Mouse (Mus musculus) midbrain, embryonic 10.5 days (tissue): ENCODE measurements at regions not wholly inside any gene's neighbourhood (a gene's known extent, or its start where the extent isn't known, plus 50 kb on each side); places are given as distances from the start of the nearest gene placed in this dataset.

ENCODE experiments used
- DNase-seq: peaks from one replicate; pipeline ENCODE4 v3.0.0-alpha.2; 2017; ENCODE audit warnings: low spot score
- H3K27ac ChIP-seq: fragments of 300-500 bp; sonication (generic); replicated peaks from 2 replicates; pipeline ENCODE4 v1.5.1; 2016; ENCODE audit warnings: mild to moderate bottlenecking
- H3K27me3 ChIP-seq: fragments of 300-500 bp; sonication (generic); 2 replicates; pipeline ENCODE4 v1.6.1; 2016; ENCODE audit warnings: low read depth, mild to moderate bottlenecking; ENCODE audit not compliant: poor library complexity, severe bottlenecking
- H3K36me3 ChIP-seq: fragments of 300-500 bp; sonication (generic); 2 replicates; pipeline ENCODE4 v1.6.1; 2016; ENCODE audit warnings: mild to moderate bottlenecking, moderate library complexity
- H3K4me1 ChIP-seq: fragments of 300-500 bp; sonication (generic); 2 replicates; pipeline ENCODE4 v1.6.1; 2016
- H3K4me3 ChIP-seq: fragments of 300-500 bp; sonication (generic); 2 replicates; pipeline ENCODE4 v1.5.1; 2016; ENCODE audit warnings: mild to moderate bottlenecking, moderate library complexity
- H3K9me3 ChIP-seq: fragments of 300-500 bp; sonication (generic); replicated peaks from 2 replicates; pipeline ENCODE4 v1.6.1; 2016; ENCODE audit warnings: mild to moderate bottlenecking
- WGBS: fragments of 180-500 bp; shearing (Covaris S2); methylation state at CpG from one replicate; pipeline ENCODE4 v1.1.7; 2016; 5-methylcytosine and 5-hydroxymethylcytosine counted together

- H3K4me1 ChIP-seq = no peaks in the 10 kb centered on the region
- no peak overlapping the region for H3K4me3 ChIP-seq
- H3K27ac ChIP-seq = no peak overlapping the region
- H3K27me3 ChIP-seq = no peaks in the 10 kb centered on the region
- no peaks in the 10 kb centered on the region for H3K9me3 ChIP-seq
- 83% methylated on average over 3 of the region's 3 CpGs for WGBS
- DNase-seq = no peak
- no peaks in the 10 kb centered on the region for H3K36me3 ChIP-seq
These were observed 230.8 kb downstream of the Ahr start for GRCm38 (mm10) chr12:35303764-35304717.

GRCm38 (mm10) chr12:35303188-35303587, 231.7 kb downstream of the Ahr start:
- no peak for DNase-seq
- Histone ChIP-seq H3K36me3 (no peaks in the 10 kb centered on the region), H3K4me1 (no peaks in the 10 kb centered on the region), H3K27me3 (no peaks in the 10 kb centered on the region), H3K9me3 (no peaks in the 10 kb centered on the region), H3K4me3 (no peak overlapping the region), H3K27ac (no peak overlapping the region)
- 84% methylated on average over 2 of the region's 2 CpGs for WGBS

GRCm38 (mm10) chr12:35294668-35295067, 240.2 kb downstream of the Ahr start:
- no peaks in the 10 kb centered on the region for H3K36me3 ChIP-seq
- H3K27me3 ChIP-seq = no peaks in the 10 kb centered on the region
- H3K27ac ChIP-seq = no peak overlapping the region
- H3K4me3 ChIP-seq = no peak overlapping the region
- no peaks in the 10 kb centered on the region for H3K9me3 ChIP-seq
- no peaks in the 10 kb centered on the region for H3K4me1 ChIP-seq
- 92% methylated on average over 1 of the region's 1 CpGs for WGBS
- no peak for DNase-seq

GRCm38 (mm10) chr12:35293566-35293965, 241.3 kb downstream of the Ahr start:
- no peak for DNase-seq
- no peaks in the 10 kb centered on the region for H3K27me3 ChIP-seq
- no peaks in the 10 kb centered on the region for H3K36me3 ChIP-seq
- H3K4me3 ChIP-seq = no peak overlapping the region
- WGBS = 86% methylated on average over 2 of the region's 2 CpGs
- no peaks in the 10 kb centered on the region for H3K9me3 ChIP-seq
- H3K4me1 ChIP-seq = no peaks in the 10 kb centered on the region
- no peak overlapping the region for H3K27ac ChIP-seq

GRCm38 (mm10) chr12:35291941-35292341, 242.9 kb downstream of the Ahr start:
- no peaks in the 10 kb centered on the region for H3K27me3 ChIP-seq
- H3K4me3 ChIP-seq = no peak overlapping the region
- H3K9me3 ChIP-seq = no peaks in the 10 kb centered on the region
- no peaks in the 10 kb centered on the region for H3K36me3 ChIP-seq
- no peaks in the 10 kb centered on the region for H3K4me1 ChIP-seq
- no peak for DNase-seq
- H3K27ac ChIP-seq = no peak overlapping the region
- 94% methylated on average over 6 of the region's 6 CpGs for WGBS

GRCm38 (mm10) chr12:35287974-35288373, 241.0 kb downstream of the Snx13 start:
- H3K27me3 ChIP-seq = no peaks in the 10 kb centered on the region
- no peak overlapping the region for H3K27ac ChIP-seq
- DNase-seq = no peak
- H3K36me3 ChIP-seq = no peaks in the 10 kb centered on the region
- H3K9me3 ChIP-seq = no peaks in the 10 kb centered on the region
- no peak overlapping the region for H3K4me3 ChIP-seq
- 83% methylated on average over 2 of the region's 2 CpGs for WGBS
- no peaks in the 10 kb centered on the region for H3K4me1 ChIP-seq

GRCm38 (mm10) chr12:35287570-35287969, 240.6 kb downstream of the Snx13 start:
- WGBS = 79% methylated on average over 3 of the region's 3 CpGs
- DNase-seq = no peak

GRCm38 (mm10) chr12:35286974-35287553, 240.1 kb downstream of the Snx13 start:
- no peaks in the 10 kb centered on the region for H3K9me3 ChIP-seq
- no peak for DNase-seq
- no peaks in the 10 kb centered on the region for H3K27me3 ChIP-seq
- no peaks in the 10 kb centered on the region for H3K36me3 ChIP-seq
- no peak overlapping the region for H3K27ac ChIP-seq
- 79% methylated on average over 3 of the region's 3 CpGs for WGBS
- no peak overlapping the region for H3K4me3 ChIP-seq
- H3K4me1 ChIP-seq = no peaks in the 10 kb centered on the region

More at GRCm38 (mm10) chr12:35287570-35287969, 240.6 kb downstream of the Snx13 start:
- Histone ChIP-seq H3K4me1 (no peaks in the 10 kb centered on the region), H3K27ac (no peak overlapping the region), H3K27me3 (no peaks in the 10 kb centered on the region), H3K36me3 (no peaks in the 10 kb centered on the region), H3K9me3 (no peaks in the 10 kb centered on the region), H3K4me3 (no peak overlapping the region)

- Histone ChIP-seq H3K27me3 (no peaks in the 10 kb centered on the region), H3K4me3 (no peak overlapping the region), H3K27ac (no peak overlapping the region), H3K36me3 (no peaks in the 10 kb centered on the region), H3K4me1 (no peaks in the 10 kb centered on the region), H3K9me3 (no peaks in the 10 kb centered on the region)
- 88% methylated on average over 2 of the region's 2 CpGs for WGBS
- DNase-seq = no peak
These were observed 237.4 kb downstream of the Snx13 start for GRCm38 (mm10) chr12:35284345-35284744.

- WGBS = 77% methylated on average over 5 of the region's 5 CpGs
- Histone ChIP-seq H3K27ac (no peak overlapping the region), H3K9me3 (no peaks in the 10 kb centered on the region), H3K4me3 (no peak overlapping the region), H3K36me3 (no peaks in the 10 kb centered on the region), H3K4me1 (no peaks in the 10 kb centered on the region), H3K27me3 (no peaks in the 10 kb centered on the region)
- no peak for DNase-seq
These were observed 236.9 kb downstream of the Snx13 start for GRCm38 (mm10) chr12:35283925-35284324.

GRCm38 (mm10) chr12:35283407-35283806, 236.4 kb downstream of the Snx13 start:
- DNase-seq = no peak
- no peaks in the 10 kb centered on the region for H3K9me3 ChIP-seq
- H3K27me3 ChIP-seq = no peaks in the 10 kb centered on the region
- H3K4me3 ChIP-seq = no peak overlapping the region
- no peaks in the 10 kb centered on the region for H3K4me1 ChIP-seq
- no peak overlapping the region for H3K27ac ChIP-seq
- H3K36me3 ChIP-seq = no peaks in the 10 kb centered on the region

GRCm38 (mm10) chr12:35269465-35269864, 222.5 kb downstream of the Snx13 start:
- no peak for DNase-seq
- Histone ChIP-seq H3K4me3 (no peak overlapping the region), H3K9me3 (no peaks in the 10 kb centered on the region)

GRCm38 (mm10) chr12:35268006-35268405, 221.0 kb downstream of the Snx13 start:
- no peaks in the 10 kb centered on the region for H3K36me3 ChIP-seq
- no peak for DNase-seq
- no peak overlapping the region for H3K27ac ChIP-seq
- H3K4me3 ChIP-seq = no peak overlapping the region
- no peaks in the 10 kb centered on the region for H3K27me3 ChIP-seq
- no peaks in the 10 kb centered on the region for H3K9me3 ChIP-seq
- WGBS = 74% methylated on average over 2 of the region's 2 CpGs
- H3K4me1 ChIP-seq = no peaks in the 10 kb centered on the region

More at GRCm38 (mm10) chr12:35269465-35269864, 222.5 kb downstream of the Snx13 start:
- Histone ChIP-seq H3K36me3 (no peaks in the 10 kb centered on the region), H3K4me1 (no peaks in the 10 kb centered on the region), H3K27ac (no peak overlapping the region), H3K27me3 (no peaks in the 10 kb centered on the region)
